Comparison of ENCODE assay signal across 8 mouse cellular contexts in the genomic region with DNA sequence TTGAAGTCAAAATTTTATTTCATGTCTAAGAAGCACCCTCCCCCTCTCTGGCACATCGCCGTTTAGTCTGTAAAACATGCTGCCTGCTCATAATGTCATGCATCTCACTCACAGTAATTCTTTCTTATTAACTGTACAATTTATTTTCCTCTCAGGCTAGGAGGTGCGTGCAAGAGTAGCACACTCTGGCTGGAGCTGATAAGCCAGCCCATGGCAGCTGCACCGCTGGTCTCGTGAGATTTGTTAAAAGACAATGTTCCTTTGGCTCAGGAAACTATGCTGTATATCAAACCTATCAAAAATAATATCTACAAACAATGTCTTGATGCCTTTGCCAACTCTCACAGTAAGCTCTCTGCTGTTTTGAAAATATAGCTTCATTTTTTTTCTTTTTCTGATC.
DNase-seq lines count a peak whose midpoint lies in the region; ATAC-seq and TF ChIP-seq lines count a peak whose summit lies in the region.

No protein-coding gene starts in this region.

- H3K9ac ChIP-seq in stomach, embryonic 14.5 days (replicated peaks; ENCODE audit: low read depth, low read length): no peak overlapping the region
- no peak overlapping the region for H3K9ac ChIP-seq in stomach, postnatal 0 days (ENCODE audit: low read length)

- no peaks in the 10 kb centered on the region for H3K9me3 ChIP-seq in stomach, embryonic 14.5 days (ENCODE audit: control insufficient read depth, low read depth, low read length)
- H3K9me3 ChIP-seq in stomach, postnatal 0 days (ENCODE audit: control insufficient read depth, low read length): no peaks in the 10 kb centered on the region

- no peak overlapping the region for H3K4me3 ChIP-seq in stomach, embryonic 14.5 days (ENCODE audit: low read depth, low read length)
- no peak overlapping the region for H3K4me3 ChIP-seq in stomach, postnatal 0 days (ENCODE audit: low read depth, low read length)

- H3K4me1 ChIP-seq in stomach, embryonic 14.5 days (ENCODE audit: control insufficient read depth, insufficient read depth, low read length): no peaks in the 10 kb centered on the region
- H3K4me1 ChIP-seq in stomach, postnatal 0 days (replicated peaks; ENCODE audit: control insufficient read depth, insufficient read depth): no peaks in the 10 kb centered on the region

- H3K4me2 ChIP-seq in stomach, embryonic 14.5 days (replicated peaks; ENCODE audit: low read depth, low read length): no peak overlapping the region
- no peak overlapping the region for H3K4me2 ChIP-seq in stomach, postnatal 0 days (replicated peaks; ENCODE audit: low read depth)

- no peak for TF ChIP-seq EP300 in stomach, postnatal 0 days (optimal IDR thresholded peaks at IDR 0.05)

- 53% methylated on average over 5 of the region's 5 CpGs for WGBS in stomach, embryonic 14.5 days
- 47% methylated on average over 5 of the region's 5 CpGs for WGBS in stomach, postnatal 0 days

- no peak for TF ChIP-seq CTCF in stomach, postnatal 0 days (IDR thresholded peaks at IDR 0.05; ENCODE audit: low read depth)

- ATAC-seq in stomach, embryonic 14.5 days (ENCODE audit: insufficient number of reproducible peaks, insufficient read depth, low FRiP score, low read depth): peak; percentile 28; the same call in 1 of the 2 replicates
- ATAC-seq in stomach, postnatal 0 days (ENCODE audit: low FRiP score, low TSS enrichment): no peak

- H3K27ac ChIP-seq in stomach, embryonic 14.5 days (ENCODE audit: low read length): no peak overlapping the region
- no peak overlapping the region for H3K27ac ChIP-seq in stomach, postnatal 0 days (replicated peaks)

- H3K36me3 ChIP-seq in stomach, embryonic 14.5 days (ENCODE audit: control insufficient read depth, insufficient read depth, low read length): no peaks in the 10 kb centered on the region
- no peaks in the 10 kb centered on the region for H3K36me3 ChIP-seq in stomach, postnatal 0 days (ENCODE audit: control insufficient read depth, insufficient read depth, low read length)

- peak; percentile 15 for DNase-seq in adrenal gland, postnatal 10 days
- no peak for DNase-seq in adrenal gland, adult 8-10 months
- no peak for DNase-seq in stomach, postnatal 0 days (ENCODE audit: low spot score)
- peak; percentile 12 for DNase-seq in lung, postnatal 25 days (ENCODE audit: low spot score)
- DNase-seq in cerebellum, postnatal 4 days (ENCODE audit: low spot score in 2 of 2): no peak
- DNase-seq in urinary bladder, postnatal 10 days (ENCODE audit: low spot score): no peak
- DNase-seq in embryo, embryonic 11 days: no peak

- no peaks in the 10 kb centered on the region for H3K27me3 ChIP-seq in stomach, embryonic 14.5 days (ENCODE audit: control insufficient read depth, insufficient read depth, low read length)
- no peaks in the 10 kb centered on the region for H3K27me3 ChIP-seq in stomach, postnatal 0 days (ENCODE audit: control insufficient read depth, insufficient read depth, low read length)

Comparison
In these comparisons a context has a peak if more than half of its experiments do, and no peak if none do; other contexts are left out.
1. DNase-seq: peak in adrenal gland, postnatal 10 days (single experiment) and lung, postnatal 25 days (single experiment); none in adrenal gland, adult 8-10 months (single experiment), stomach, postnatal 0 days (single experiment), cerebellum, postnatal 4 days (0 of 2), urinary bladder, postnatal 10 days (single experiment) and embryo, embryonic 11 days (single experiment).